Comparison of ENCODE assay signal across 9 mouse cellular contexts in genomic region chr17:26207686-26208085, GRCm38 (mm10). TPM values are rescaled to one million over a fixed set of nuclear protein-coding genes. Genes with fewer than 3 reads are reported as not detected.
DNase-seq lines count a peak whose midpoint lies in the region; ATAC-seq and TF ChIP-seq lines count a peak whose summit lies in the region.
"Had no signal": no experiment of that assay in that cellular context is flagged by ENCODE, and none has a peak within 500 bp of the region (broad histone marks: within the 10 kb centered on the region; RNA-seq: fewer than 3 reads in every experiment).

Arhgdig (minus strand) TSS chr17:26207786.

- no peak for TF ChIP-seq CTCF in lung, embryonic 14.5 days (IDR thresholded peaks at IDR 0.05; ENCODE audit: low read depth)

- peaks cover 23% of the 10 kb centered on the region for H3K27me3 ChIP-seq in lung, embryonic 14.5 days (ENCODE audit: insufficient read depth, low read length)
- H3K27me3 ChIP-seq in embryonic facial prominence, embryonic 13.5 days = peaks cover 19% of the 10 kb centered on the region
- H3K27me3 ChIP-seq in intestine, embryonic 15.5 days (replicated peaks) = peaks cover 18% of the 10 kb centered on the region
- peaks cover 23% of the 10 kb centered on the region for H3K27me3 ChIP-seq in neural tube, embryonic 12.5 days (replicated peaks)

- ATAC-seq in lung, embryonic 14.5 days (ENCODE audit: insufficient read depth) = no peak
- no peak for ATAC-seq in embryonic facial prominence, embryonic 13.5 days (ENCODE audit: insufficient number of reproducible peaks, insufficient read depth, low FRiP score, low TSS enrichment, low read depth)
- ATAC-seq in intestine, embryonic 15.5 days = no peak
- no peak for ATAC-seq in neural tube, embryonic 12.5 days (ENCODE audit: low FRiP score, low read depth)

- no peak for DNase-seq in lung, embryonic 14.5 days
- no peak for DNase-seq in lung, postnatal 4 days
- DNase-seq in thymus, postnatal 14 days = no peak
- no peak for DNase-seq in MN1 (ENCODE audit: low spot score)
- DNase-seq: heart, adult 18-20 months had no signal

- no peaks in the 10 kb centered on the region for H3K36me3 ChIP-seq in lung, embryonic 14.5 days (ENCODE audit: insufficient read depth)
- H3K36me3 ChIP-seq in embryonic facial prominence, embryonic 13.5 days = peaks cover 5% of the 10 kb centered on the region
- no peaks in the 10 kb centered on the region for H3K36me3 ChIP-seq in intestine, embryonic 15.5 days
- H3K36me3 ChIP-seq in neural tube, embryonic 12.5 days = no peaks in the 10 kb centered on the region
- H3K36me3 ChIP-seq: limb, embryonic 10.5 days had no signal

- no peaks in the 10 kb centered on the region for H3K9me3 ChIP-seq in lung, embryonic 14.5 days (ENCODE audit: low read depth, low read length)
- H3K9me3 ChIP-seq in embryonic facial prominence, embryonic 13.5 days = no peaks in the 10 kb centered on the region
- no peaks in the 10 kb centered on the region for H3K9me3 ChIP-seq in intestine, embryonic 15.5 days
- H3K9me3 ChIP-seq in neural tube, embryonic 12.5 days = no peaks in the 10 kb centered on the region
- H3K9me3 ChIP-seq: limb, embryonic 10.5 days had no signal

- H3K9ac ChIP-seq in lung, embryonic 14.5 days = no peak within 1 kb of the TSS
- no peak within 1 kb of the TSS for H3K9ac ChIP-seq in embryonic facial prominence, embryonic 13.5 days
- H3K9ac ChIP-seq in intestine, embryonic 15.5 days = no peak within 1 kb of the TSS
- no peak within 1 kb of the TSS for H3K9ac ChIP-seq in neural tube, embryonic 12.5 days

- no peak within 1 kb of the TSS for H3K27ac ChIP-seq in lung, embryonic 14.5 days (ENCODE audit: low read depth)
- no peak within 1 kb of the TSS for H3K27ac ChIP-seq in embryonic facial prominence, embryonic 13.5 days
- H3K27ac ChIP-seq in intestine, embryonic 15.5 days = no peak within 1 kb of the TSS
- H3K27ac ChIP-seq in neural tube, embryonic 12.5 days = no peak within 1 kb of the TSS
- H3K27ac ChIP-seq: limb, embryonic 10.5 days had no signal

- H3K4me3 ChIP-seq in lung, embryonic 14.5 days (ENCODE audit: low read depth, low read length) = no peak within 1 kb of the TSS
- no peak within 1 kb of the TSS for H3K4me3 ChIP-seq in embryonic facial prominence, embryonic 13.5 days
- H3K4me3 ChIP-seq in intestine, embryonic 15.5 days (replicated peaks) = no peak within 1 kb of the TSS
- no peak within 1 kb of the TSS for H3K4me3 ChIP-seq in neural tube, embryonic 12.5 days
- H3K4me3 ChIP-seq: limb, embryonic 10.5 days had no signal

- H3K4me2 ChIP-seq in lung, embryonic 14.5 days = no peak within 1 kb of the TSS
- H3K4me2 ChIP-seq in embryonic facial prominence, embryonic 13.5 days = no peak within 1 kb of the TSS
- H3K4me2 ChIP-seq in intestine, embryonic 15.5 days (replicated peaks) = no peak within 1 kb of the TSS
- no peak within 1 kb of the TSS for H3K4me2 ChIP-seq in neural tube, embryonic 12.5 days (replicated peaks)

- 85% methylated on average over 12 of the region's 12 CpGs for WGBS in lung, embryonic 14.5 days
- WGBS in embryonic facial prominence, embryonic 13.5 days = 87% methylated on average over 12 of the region's 12 CpGs
- WGBS in intestine, embryonic 15.5 days = 89% methylated on average over 12 of the region's 12 CpGs
- 92% methylated on average over 12 of the region's 12 CpGs for WGBS in neural tube, embryonic 12.5 days

- H3K4me1 ChIP-seq in lung, embryonic 14.5 days (ENCODE audit: insufficient read depth) = no peaks in the 10 kb centered on the region
- H3K4me1 ChIP-seq in embryonic facial prominence, embryonic 13.5 days = peaks cover 12% of the 10 kb centered on the region
- H3K4me1 ChIP-seq in intestine, embryonic 15.5 days (replicated peaks) = peaks cover 10% of the 10 kb centered on the region
- H3K4me1 ChIP-seq in neural tube, embryonic 12.5 days = peaks cover 9% of the 10 kb centered on the region

RNA-seq across cellular contexts. Expression of gene Arhgdig, which starts in this region (rescaled TPM):
- 14.6 and 15.9 TPM in 2 replicates for polyA plus RNA-seq in lung, embryonic 14.5 days (2014; fragmentation: Nextera tagmentation; extraction: Ambion mirVana)
- 10.2 and 16.4 TPM in 2 replicates for polyA plus RNA-seq in embryonic facial prominence, embryonic 13.5 days (2015; fragmentation: Nextera tagmentation; extraction: Ambion mirVana)
- polyA plus RNA-seq in intestine, embryonic 15.5 days (2015; fragmentation: Nextera tagmentation; extraction: Ambion mirVana) = 53.4 and 94.1 TPM in 2 replicates
- 37.6 and 45.2 TPM in 2 replicates for polyA plus RNA-seq in neural tube, embryonic 12.5 days (2016; fragmentation: Nextera tagmentation; extraction: Ambion mirVana)
